23 mouse cellular contexts compared by ENCODE assay signal in the genomic region with DNA sequence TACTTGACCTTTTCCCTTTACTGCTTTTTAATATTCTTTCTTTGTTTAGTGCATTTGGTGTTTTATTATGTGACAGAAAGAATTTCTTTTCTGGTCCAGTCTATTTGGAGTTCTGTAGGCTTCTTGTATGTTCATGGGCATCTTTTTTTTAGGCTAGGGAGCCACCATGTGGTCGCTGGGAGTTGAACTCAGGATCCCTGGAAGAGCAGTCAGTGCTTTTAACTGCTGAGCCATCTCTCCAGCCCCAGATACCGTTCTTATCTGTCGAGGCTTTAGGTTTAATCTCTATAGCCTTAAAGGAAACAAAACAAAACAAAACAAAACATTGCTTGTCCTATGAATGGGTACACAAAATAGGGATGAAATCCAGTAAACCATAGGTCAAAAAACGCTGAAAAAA. TPM values are rescaled to one million over a fixed set of nuclear protein-coding genes. Genes with fewer than 3 reads are reported as not detected.
DNase-seq lines count a peak whose midpoint lies in the region; ATAC-seq and TF ChIP-seq lines count a peak whose summit lies in the region.
"Not testable (repeated sequence)": the region's sequence is repeated elsewhere in the genome, so short reads cannot be mapped to it uniquely, and the experiment has no call there.
"Had no signal": no experiment of that assay in that cellular context is flagged by ENCODE, and none has a peak within 500 bp of the region (broad histone marks: within the 10 kb centered on the region; RNA-seq: fewer than 3 reads in every experiment).

No protein-coding gene starts in this region.

- H3K36me3 ChIP-seq in forebrain, postnatal 0 days (ENCODE audit: insufficient read depth); kidney, adult 2 months (ENCODE audit: control insufficient read depth, insufficient read depth, low read length); lung, embryonic 14.5 days (ENCODE audit: insufficient read depth); midbrain, postnatal 0 days (ENCODE audit: insufficient read depth, low read length): not testable (repeated sequence)

- H3K4me1 ChIP-seq in forebrain, postnatal 0 days (ENCODE audit: insufficient read depth); kidney, adult 2 months (ENCODE audit: control insufficient read depth, insufficient read depth, low read length); lung, embryonic 14.5 days (ENCODE audit: insufficient read depth); midbrain, postnatal 0 days (ENCODE audit: insufficient read depth, low read length): not testable (repeated sequence)

- not testable (repeated sequence) for H3K4me2 ChIP-seq in forebrain, postnatal 0 days (ENCODE audit: low read depth); lung, embryonic 14.5 days; midbrain, postnatal 0 days (ENCODE audit: low read depth, low read length, poor library complexity, severe bottlenecking)

- not testable (repeated sequence) for H3K9me3 ChIP-seq in forebrain, postnatal 0 days (ENCODE audit: low read length); lung, embryonic 14.5 days (ENCODE audit: low read depth, low read length); midbrain, postnatal 0 days (ENCODE audit: low read length)

- ATAC-seq in forebrain, postnatal 0 days; lung, embryonic 14.5 days (ENCODE audit: insufficient read depth); midbrain, postnatal 0 days (ENCODE audit: low FRiP score): not testable (repeated sequence)

- not testable (repeated sequence) for H3K4me3 ChIP-seq in forebrain, postnatal 0 days (ENCODE audit: low read depth, low read length); kidney, adult 2 months (ENCODE audit: insufficient read depth, low read depth, low read length); layer of hippocampus, adult 2 months; lung, embryonic 14.5 days (ENCODE audit: low read depth, low read length); midbrain, postnatal 0 days (ENCODE audit: low read depth, low read length)

- not testable (repeated sequence) for H3K27me3 ChIP-seq in forebrain, postnatal 0 days (ENCODE audit: insufficient read depth, low read length); kidney, adult 2 months (replicated peaks; ENCODE audit: control insufficient read depth, insufficient read depth, low read length); lung, embryonic 14.5 days (ENCODE audit: insufficient read depth, low read length); midbrain, postnatal 0 days (ENCODE audit: insufficient read depth, low read length)

- H3K9ac ChIP-seq in forebrain, postnatal 0 days; lung, embryonic 14.5 days; midbrain, postnatal 0 days (replicated peaks; ENCODE audit: low read length, poor library complexity, severe bottlenecking): not testable (repeated sequence)

- peak; percentile 56 for DNase-seq in 3T3-L1 (ENCODE audit: low read depth, low spot score)
- peak; percentile 21 for DNase-seq in Muller cell, postnatal 12 days (ENCODE audit: inconsistent ontology term)
- DNase-seq in brain, adult 2 months (ENCODE audit: low read depth, low spot score) = peak; percentile 84
- not testable (repeated sequence) for DNase-seq in forebrain, postnatal 0 days
- DNase-seq in kidney, adult 2 months = peak; percentile 53
- peak; percentile 36 to 46 for DNase-seq in layer of hippocampus, adult 2 months (ENCODE audit: low spot score in 2 of 2)
- peak; percentile 70 for DNase-seq in lung, embryonic 14.5 days
- peak; percentile 45 for DNase-seq in midbrain, postnatal 0 days (ENCODE audit: low spot score)

- not testable (repeated sequence) for TF ChIP-seq POLR2A in kidney, adult 2 months (IDR thresholded peaks at IDR 0.05; ENCODE audit: low read depth, low read length)

- peak; percentile 45 for TF ChIP-seq CTCF in forebrain, postnatal 0 days (IDR thresholded peaks at IDR 0.05; ENCODE audit: low read depth)
- TF ChIP-seq CTCF in kidney, adult 2 months (conservative IDR thresholded peaks at IDR 0.05; ENCODE audit: insufficient read depth, insufficient read length, low read depth, low read length) = peak; percentile 38; the same call in 1 of the 2 replicates
- TF ChIP-seq CTCF in layer of hippocampus, adult 2 months (conservative IDR thresholded peaks at IDR 0.05) = peak; percentile 69
- TF ChIP-seq CTCF in lung, embryonic 14.5 days (IDR thresholded peaks at IDR 0.05; ENCODE audit: low read depth) = peak; percentile 43
- TF ChIP-seq CTCF in midbrain, postnatal 0 days (IDR thresholded peaks at IDR 0.05) = peak; percentile 55

- 32% methylated on average over 4 of the region's 4 CpGs for WGBS in forebrain, postnatal 0 days
- WGBS in kidney, adult 2 months = 21% methylated on average over 4 of the region's 4 CpGs
- 16% methylated on average over 4 of the region's 4 CpGs for WGBS in lung, embryonic 14.5 days
- 26% methylated on average over 4 of the region's 4 CpGs for WGBS in midbrain, postnatal 0 days

- not testable (repeated sequence) for H3K27ac ChIP-seq in forebrain, postnatal 0 days (ENCODE audit: low read depth, low read length); kidney, adult 2 months (ENCODE audit: insufficient read depth, low read depth, low read length); layer of hippocampus, adult 2 months; lung, embryonic 14.5 days (ENCODE audit: low read depth); midbrain, postnatal 0 days (ENCODE audit: low read depth, low read length)

RNA-seq across cellular contexts. Expression of gene 9530077C05Rik, which starts 3.0 kb away (rescaled TPM):
- total RNA-seq in forebrain, postnatal 0 days (2014; rRNA removed) = 13.7 and 14.1 TPM in 2 replicates
- polyA plus RNA-seq in forebrain, postnatal 0 days (2015; fragmentation: Nextera tagmentation; extraction: Ambion mirVana) = 16.3 and 17.5 TPM in 2 replicates
- polyA plus RNA-seq in kidney, adult 2 months (2012; rRNA removed) = 1.0 and 1.1 TPM in 2 replicates
- 1 to 10 TPM; 7.6 to 9.6 TPM for total RNA-seq in layer of hippocampus, adult 2 months (2021)
- 4.9 and 5.6 TPM in 2 replicates for polyA plus RNA-seq in lung, embryonic 14.5 days (2014; fragmentation: Nextera tagmentation; extraction: Ambion mirVana)
- total RNA-seq in midbrain, postnatal 0 days (2014; rRNA removed) = 18.7 and 21.5 TPM in 2 replicates
- polyA plus RNA-seq in midbrain, postnatal 0 days (2015; fragmentation: Nextera tagmentation; extraction: Ambion mirVana) = 19.3 and 20.2 TPM in 2 replicates

RNA-seq across cellular contexts. Expression of gene Anln, which starts 19.4 kb away (rescaled TPM):
- 3.5 and 6.6 TPM in 2 replicates for total RNA-seq in forebrain, postnatal 0 days (2014; rRNA removed)
- 2.2 and 2.4 TPM in 2 replicates for polyA plus RNA-seq in forebrain, postnatal 0 days (2015; fragmentation: Nextera tagmentation; extraction: Ambion mirVana)
- polyA plus RNA-seq in kidney, adult 2 months (2012; rRNA removed) = 0.33 and 0.44 TPM in 2 replicates
- total RNA-seq in layer of hippocampus, adult 2 months (2021) = 10 to 100 TPM; 17.4 to 21.5 TPM
- polyA plus RNA-seq in lung, embryonic 14.5 days (2014; fragmentation: Nextera tagmentation; extraction: Ambion mirVana) = 68.6 and 74.1 TPM in 2 replicates
- total RNA-seq in midbrain, postnatal 0 days (2014; rRNA removed) = 3.6 and 6.0 TPM in 2 replicates
- polyA plus RNA-seq in midbrain, postnatal 0 days (2015; fragmentation: Nextera tagmentation; extraction: Ambion mirVana) = 1.3 and 1.7 TPM in 2 replicates

RNA-seq across cellular contexts. Expression of gene Gm17545, which starts 45.7 kb away (rescaled TPM):
- total RNA-seq in forebrain, postnatal 0 days (2014; rRNA removed) = not detected in 2 replicates
- polyA plus RNA-seq in forebrain, postnatal 0 days (2015; fragmentation: Nextera tagmentation; extraction: Ambion mirVana) = not detected in 2 replicates
- polyA plus RNA-seq in kidney, adult 2 months (2012; rRNA removed) = not detected in 2 replicates
- total RNA-seq in layer of hippocampus, adult 2 months (2021) = not detected
- polyA plus RNA-seq in lung, embryonic 14.5 days (2014; fragmentation: Nextera tagmentation; extraction: Ambion mirVana) = not detected in 2 replicates
- total RNA-seq in midbrain, postnatal 0 days (2014; rRNA removed) = not detected in 2 replicates
- polyA plus RNA-seq in midbrain, postnatal 0 days (2015; fragmentation: Nextera tagmentation; extraction: Ambion mirVana) = not detected in 2 replicates
- total RNA-seq: adrenal gland, adult 2 months; gastrocnemius, postnatal 14 days; heart, postnatal 14 days; left cerebral cortex, adult 18-20 months; left cerebral cortex, postnatal 36 days had no signal
- polyA plus RNA-seq: adrenal gland, adult 2 months; CD4-positive, CD25-positive, alpha-beta regulatory T cell, adult 4 months; embryonic facial prominence, embryonic 15.5 days; forebrain, embryonic 15.5 days; heart, embryonic 12.5 days; hindbrain, embryonic 11.5 days; limb, embryonic 14.5 days; liver, embryonic 15.5 days; midbrain, embryonic 13.5 days; neural tube, embryonic 12.5 days; spleen, adult 2 months had no signal

Comparison
In these comparisons a context has a peak if more than half of its experiments do, and no peak if none do; other contexts are left out.
1. RNA of gene Anln, which starts 19.4 kb away (polyA plus RNA-seq): 68.6 to 74.1 TPM in lung, embryonic 14.5 days; 2.2 to 2.4 TPM in forebrain, postnatal 0 days, 1.3 to 1.7 TPM in midbrain, postnatal 0 days and 0.33 to 0.44 TPM in kidney, adult 2 months; every median in the first group is over 10 times any median in the second.
2. Peak in every context shown above with its lines, with median percentiles within 50 percentile points of each other: CTCF ChIP-seq.